Mouse (Mus musculus): ENCODE data around the gene Ncor2.

GRCm38 (mm10) chr5:125039377-125040027, 139.5 kb downstream of the Ncor2 start:
- TF ChIP-seq CTCF (IDR thresholded peaks at IDR 0.05; ENCODE audit: control insufficient read depth, insufficient read depth, insufficient read length), result no peak
- no peak for TF ChIP-seq MYOG (IDR thresholded peaks at IDR 0.05; ENCODE audit: control insufficient read depth, extremely low read depth, insufficient read length)
- TF ChIP-seq MAX (IDR thresholded peaks at IDR 0.05), result no peak
- TF ChIP-seq CEBPB (IDR thresholded peaks at IDR 0.05; ENCODE audit: low read depth), result no peak
